Mouse (Mus musculus): ENCODE results near the gene Limch1. TPM values are rescaled to one million over a fixed set of nuclear protein-coding genes. Genes with fewer than 3 reads are reported as not detected.

The Limch1 gene
- 100 to 1,000 TPM; 210 to 274 TPM for total RNA-seq (2021)

GRCm38 (mm10) chr5:66745390-66745995 lies at the start of gene Limch1:
Gene Limch1 (plus strand): TSS chr5:66745827.
- DNase-seq (ENCODE audit: low spot score) = peak; percentile 66
- intact Hi-C loops (cut with DNase I) = loop anchor here (5.0 kb wide), 3 partner anchors 102 to 197 kb away; no protein-coding TSS in a partner anchor

DNA sequence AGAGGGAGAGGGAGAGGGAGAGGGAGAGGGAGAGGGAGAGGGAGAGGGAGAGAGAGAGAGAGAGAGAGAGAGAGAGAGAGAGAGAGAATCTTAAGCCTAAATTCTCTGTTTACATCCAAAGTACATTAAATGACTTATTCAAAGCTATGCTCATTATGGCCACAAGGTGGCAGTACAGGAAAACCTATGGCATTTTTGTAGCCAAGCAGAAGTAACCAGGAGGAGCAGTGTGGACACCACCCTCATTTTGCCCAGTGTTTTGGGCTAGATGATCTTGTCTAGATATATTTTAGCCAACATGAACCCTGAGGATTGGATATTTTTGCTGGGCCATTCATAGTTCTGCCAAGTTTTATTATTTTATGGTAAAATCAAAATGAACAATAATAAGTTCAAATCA lies 48.5 kb upstream of the Limch1 start:
- DNase-seq (ENCODE audit: low spot score) = no peak
- intact Hi-C loops (cut with DNase I) = loop anchor here (1.0 to 5.0 kb wide), 3 partner anchors 300 to 535 kb away; no protein-coding TSS in a partner anchor

- DNase-seq (ENCODE audit: low spot score) = no peak
- intact Hi-C loops (cut with DNase I) = loop anchor here (5.0 kb wide), 1 partner anchor 297 kb away; no protein-coding TSS in a partner anchor
Observed at GRCm38 (mm10) chr5:66699911-66700310, 45.7 kb upstream of the Limch1 start.

GRCm38 (mm10) chr5:66701951-66702350 lies 43.7 kb upstream of the Limch1 start:
- DNase-seq (ENCODE audit: low spot score) = no peak
- intact Hi-C loops (cut with DNase I) = no loop called here

DNA sequence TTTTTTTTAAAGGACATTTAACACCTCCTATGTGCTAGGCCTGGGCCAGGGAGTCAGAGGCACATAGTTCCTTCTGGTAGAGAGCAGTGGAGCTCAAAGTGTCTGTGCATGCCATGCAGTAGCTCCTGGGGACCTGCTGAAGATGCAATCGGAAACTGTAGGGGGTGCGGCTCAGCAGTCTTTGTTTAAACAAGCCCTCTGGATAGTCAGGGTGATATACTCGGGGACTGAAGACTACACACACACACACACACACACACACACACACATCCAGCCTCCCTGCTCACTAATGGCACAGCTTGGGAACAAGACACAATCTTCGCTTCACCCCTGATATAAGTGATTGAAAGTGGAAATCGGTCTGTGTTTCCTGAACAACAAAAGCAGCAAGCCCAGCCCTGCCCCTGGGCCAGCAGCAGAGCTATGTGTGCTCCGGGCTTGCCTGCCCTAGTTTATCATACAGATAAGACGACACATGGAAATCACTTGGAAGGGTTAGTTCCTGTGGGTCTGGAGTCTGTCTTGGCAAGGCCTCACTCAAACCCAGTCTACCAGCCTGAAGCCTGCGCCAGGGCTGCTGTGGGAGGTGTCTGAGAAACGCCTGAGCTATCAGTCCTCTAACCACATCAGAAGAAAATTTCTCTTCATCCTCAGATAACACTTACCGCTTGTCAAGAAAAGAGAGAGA lies 42.2 kb upstream of the Limch1 start:
- no peak for DNase-seq (ENCODE audit: low spot score)
- intact Hi-C loops (cut with DNase I) = no loop called here

DNA sequence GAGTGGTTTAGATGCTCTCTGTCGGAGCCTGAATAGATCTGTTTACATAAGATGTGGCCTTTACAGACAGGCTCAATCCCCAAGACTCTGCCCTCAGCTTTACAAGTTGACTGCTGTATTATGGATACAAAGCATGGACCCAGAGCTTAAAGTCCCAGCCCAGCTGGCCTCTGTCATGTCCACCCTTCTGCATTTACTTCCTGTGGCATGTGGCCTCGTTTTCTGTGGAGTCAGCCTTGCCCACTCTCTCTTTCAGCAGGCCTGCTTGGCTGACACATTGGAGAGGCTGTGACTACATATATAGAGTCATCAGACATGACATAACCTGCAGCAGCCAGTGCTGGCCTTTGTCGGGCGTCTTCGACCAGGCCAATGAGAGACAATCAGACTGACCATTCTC lies 37.8 kb upstream of the Limch1 start:
- DNase-seq (ENCODE audit: low spot score) = no peak
- intact Hi-C loops (cut with DNase I) = no loop called here

GRCm38 (mm10) chr5:66710445-66711019 lies 35.1 kb upstream of the Limch1 start:
- intact Hi-C loops (cut with DNase I) = loop anchor here (2.0 to 5.0 kb wide), 4 partner anchors 36 to 286 kb away; no protein-coding TSS in a partner anchor
- DNase-seq (ENCODE audit: low spot score) = no peak

DNA sequence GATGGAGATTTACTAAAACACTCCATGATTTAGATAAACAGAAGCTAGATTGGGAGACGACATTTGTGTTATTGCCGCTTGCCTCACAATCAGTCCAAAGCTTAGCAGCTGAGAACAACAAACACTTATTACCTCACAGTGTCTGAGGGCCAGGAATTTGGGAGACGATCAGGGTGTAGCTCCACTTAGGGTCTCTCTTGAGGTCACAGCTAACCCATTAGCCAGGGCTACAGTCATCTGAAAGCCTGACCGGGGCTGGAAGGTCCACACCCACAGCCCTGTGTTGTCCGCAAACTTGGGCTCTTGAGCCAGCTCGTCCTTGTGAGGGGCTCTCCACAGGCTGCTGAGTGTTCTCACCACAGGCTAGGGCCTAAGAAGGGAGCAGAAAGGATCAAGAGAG lies 32.8 kb upstream of the Limch1 start:
- intact Hi-C loops (cut with DNase I) = loop anchor here (5.0 kb wide), 2 partner anchors 140 to 204 kb away; no protein-coding TSS in a partner anchor
- peak; percentile 7 for DNase-seq (ENCODE audit: low spot score)

DNA sequence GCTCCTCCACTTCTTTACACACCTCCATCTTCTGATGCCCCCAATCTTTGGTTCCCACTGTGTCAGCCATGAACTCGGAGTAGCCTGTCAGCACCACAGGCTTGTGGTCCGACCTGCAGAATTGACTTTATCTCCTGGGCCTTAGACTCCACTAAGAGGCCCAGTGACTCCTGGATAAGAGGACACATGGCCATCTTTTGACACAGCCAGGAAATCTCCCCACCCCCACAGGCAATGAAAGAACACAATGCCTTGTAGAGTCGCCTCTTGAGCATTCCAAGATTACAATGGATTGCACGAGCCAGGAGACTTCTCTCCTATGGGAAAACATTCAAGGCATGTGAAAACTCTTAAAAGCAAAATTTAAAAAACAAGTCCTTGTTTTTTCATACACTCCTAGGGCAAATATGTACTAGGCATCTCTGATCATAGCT lies 30.1 kb upstream of the Limch1 start:
- DNase-seq (ENCODE audit: low spot score) = no peak
- intact Hi-C loops (cut with DNase I) = no loop called here

DNA sequence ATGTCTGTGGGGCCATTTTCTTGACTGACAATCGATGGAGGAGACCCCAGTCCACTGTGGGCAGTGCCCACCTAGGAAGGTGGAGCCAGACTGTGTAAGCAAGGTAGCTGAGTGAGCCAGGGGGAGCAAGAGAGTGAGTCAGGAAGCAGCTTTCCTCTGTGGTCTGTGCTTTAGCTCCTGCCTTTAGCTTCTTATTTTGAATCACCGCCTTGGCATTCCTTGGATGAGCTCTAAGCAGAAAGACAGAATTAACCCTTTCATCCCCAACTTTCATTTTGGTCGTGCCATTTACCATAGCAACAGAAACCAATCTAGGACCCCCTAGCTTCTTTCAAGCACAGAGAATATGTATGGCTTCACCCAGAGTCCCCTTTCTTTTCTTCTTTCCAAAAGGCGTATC lies 27.7 kb upstream of the Limch1 start:
- no peak for DNase-seq (ENCODE audit: low spot score)
- intact Hi-C loops (cut with DNase I) = no loop called here

- intact Hi-C loops (cut with DNase I) = no loop called here
- no peak for DNase-seq (ENCODE audit: low spot score)
Observed at GRCm38 (mm10) chr5:66718413-66718812, 27.2 kb upstream of the Limch1 start.

GRCm38 (mm10) chr5:66718880-66719279 lies 26.7 kb upstream of the Limch1 start:
- DNase-seq (ENCODE audit: low spot score) = no peak
- intact Hi-C loops (cut with DNase I) = no loop called here

DNA sequence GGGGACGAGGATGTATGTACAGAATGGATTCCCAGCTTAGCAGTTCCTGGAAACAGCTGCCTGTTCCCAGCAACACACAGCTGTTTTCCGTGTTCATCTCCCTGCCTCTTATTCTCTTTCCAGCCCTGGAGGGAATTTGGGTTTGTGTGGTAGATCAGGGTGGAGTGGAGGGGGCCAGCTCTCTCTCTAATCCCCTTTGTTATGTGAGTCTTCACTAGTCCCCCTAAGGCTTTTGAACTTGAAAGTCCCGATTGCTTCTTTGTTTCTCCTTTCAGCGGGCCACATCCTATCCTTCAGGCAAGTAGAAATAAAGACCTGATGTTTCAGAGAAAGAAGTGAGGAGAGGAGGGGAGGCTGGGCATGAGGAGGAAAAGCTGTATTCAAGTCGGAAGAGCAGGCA lies 24.7 kb upstream of the Limch1 start:
- intact Hi-C loops (cut with DNase I) = no loop called here
- DNase-seq (ENCODE audit: low spot score) = no peak

DNA sequence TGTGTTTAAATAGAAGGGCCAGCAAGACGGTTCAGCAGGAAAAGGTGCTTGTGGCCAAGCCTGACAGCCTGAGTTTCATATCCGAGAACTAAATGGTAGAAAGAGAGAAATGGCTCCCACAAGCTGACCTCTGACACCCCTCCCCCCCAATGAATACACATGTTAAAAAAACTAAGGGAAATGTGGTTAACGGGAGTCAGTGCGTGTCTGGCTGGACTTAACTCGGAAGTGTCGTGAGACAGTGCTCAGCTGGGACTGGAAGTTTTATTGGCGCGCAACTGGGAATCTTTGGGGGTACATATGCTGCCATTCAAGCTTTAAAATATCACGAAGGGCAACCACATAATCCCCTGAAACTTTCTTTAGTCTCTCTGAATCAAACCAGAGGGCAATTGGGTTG lies 23.0 kb upstream of the Limch1 start:
- intact Hi-C loops (cut with DNase I) = no loop called here
- no peak for DNase-seq (ENCODE audit: low spot score)

- intact Hi-C loops (cut with DNase I) = no loop called here
- DNase-seq (ENCODE audit: low spot score) = no peak
Observed at GRCm38 (mm10) chr5:66723037-66723436, 22.6 kb upstream of the Limch1 start.

DNA sequence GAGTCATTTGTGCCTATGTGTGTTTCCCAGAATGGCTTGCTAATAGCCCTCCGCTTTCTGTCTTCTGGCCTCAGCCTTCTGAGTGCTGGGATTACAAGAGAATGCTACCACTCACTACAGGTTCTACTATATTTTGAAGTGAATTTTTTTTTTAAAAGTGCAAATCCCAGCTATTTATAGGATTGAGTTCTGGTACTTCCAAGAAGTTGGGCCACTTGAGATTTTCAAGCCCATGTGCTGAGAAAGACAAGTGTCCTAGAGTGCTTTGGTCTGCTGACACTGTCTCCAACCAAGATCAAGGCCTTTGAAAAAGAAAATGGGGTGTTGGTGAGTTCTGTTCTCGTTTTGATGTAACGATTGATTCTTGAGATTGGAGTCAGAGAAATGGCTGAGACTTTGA lies 22.0 kb upstream of the Limch1 start:
- no peak for DNase-seq (ENCODE audit: low spot score)
- intact Hi-C loops (cut with DNase I) = no loop called here

DNA sequence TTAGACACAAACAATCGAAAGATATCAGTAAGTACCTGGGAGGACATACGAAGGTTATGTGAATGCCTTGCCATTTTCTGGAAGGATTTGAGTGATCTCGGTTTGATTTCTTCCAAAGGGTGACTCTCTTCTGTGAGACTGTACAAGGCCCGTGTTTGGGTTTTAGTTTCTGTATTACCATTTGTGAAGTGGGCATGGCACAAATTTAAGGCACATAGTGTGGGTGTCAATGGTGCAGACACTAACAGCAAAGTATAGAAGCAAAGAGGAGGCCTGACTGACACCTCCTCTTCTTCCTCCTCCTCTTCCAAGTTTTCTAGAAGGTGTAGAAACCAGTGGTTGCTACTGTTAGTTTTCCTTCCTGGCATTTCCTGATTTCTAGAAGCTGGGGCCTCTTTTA lies 16.3 kb upstream of the Limch1 start:
- no peak for DNase-seq (ENCODE audit: low spot score)
- intact Hi-C loops (cut with DNase I) = no loop called here

DNA sequence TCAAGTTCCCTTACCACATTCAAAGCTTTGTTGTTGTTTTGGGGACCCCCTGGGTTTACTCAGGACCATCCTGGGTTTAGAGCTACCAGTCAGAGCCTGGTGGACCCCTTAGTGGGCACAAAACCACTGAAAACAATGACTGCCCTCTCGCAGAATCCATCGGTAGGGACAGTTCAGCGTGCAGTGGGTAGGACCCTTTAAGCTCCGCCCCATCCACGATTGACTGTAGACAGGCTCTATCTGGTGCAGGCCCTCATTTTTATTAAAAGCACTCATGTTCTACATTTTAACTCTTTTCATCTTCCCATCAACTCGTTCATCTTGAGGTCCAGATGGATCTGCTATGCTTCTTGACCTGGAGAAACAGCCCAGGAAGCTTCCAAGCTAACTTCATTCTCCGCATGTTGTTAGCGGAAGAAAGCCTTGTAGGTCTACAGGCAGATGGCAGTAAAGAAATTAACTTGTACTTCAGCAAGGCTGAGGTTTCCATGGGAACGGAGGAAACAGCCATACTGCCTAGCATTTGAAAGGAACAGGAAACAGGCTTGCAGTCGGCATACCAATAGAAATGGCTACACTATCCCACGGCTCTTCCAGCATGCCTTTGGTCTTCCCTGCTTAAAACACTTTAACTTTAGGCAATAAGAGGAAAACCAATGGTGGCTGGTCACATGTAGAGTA lies 14.9 kb upstream of the Limch1 start:
- DNase-seq (ENCODE audit: low spot score) = no peak
- intact Hi-C loops (cut with DNase I) = no loop called here

DNA sequence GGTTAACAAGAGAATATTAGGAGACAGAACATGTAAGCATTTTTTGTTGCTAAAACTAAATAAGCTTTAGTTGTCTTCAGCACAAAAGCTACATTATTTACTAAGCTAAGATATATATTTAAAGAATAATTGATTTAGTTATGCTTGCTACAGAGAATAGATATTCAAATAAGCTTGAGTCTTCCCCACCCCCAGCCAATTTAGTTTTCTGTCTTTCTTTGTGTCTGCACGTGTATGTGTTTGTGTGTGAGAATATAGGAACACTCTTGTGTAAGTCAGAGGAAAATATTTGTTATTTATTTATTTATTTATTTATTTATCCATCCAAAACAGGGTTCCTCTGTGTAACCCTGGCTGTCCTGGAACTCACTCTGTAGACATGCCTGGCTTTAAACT lies 14.3 kb upstream of the Limch1 start:
- no peak for DNase-seq (ENCODE audit: low spot score)
- intact Hi-C loops (cut with DNase I) = no loop called here

DNA sequence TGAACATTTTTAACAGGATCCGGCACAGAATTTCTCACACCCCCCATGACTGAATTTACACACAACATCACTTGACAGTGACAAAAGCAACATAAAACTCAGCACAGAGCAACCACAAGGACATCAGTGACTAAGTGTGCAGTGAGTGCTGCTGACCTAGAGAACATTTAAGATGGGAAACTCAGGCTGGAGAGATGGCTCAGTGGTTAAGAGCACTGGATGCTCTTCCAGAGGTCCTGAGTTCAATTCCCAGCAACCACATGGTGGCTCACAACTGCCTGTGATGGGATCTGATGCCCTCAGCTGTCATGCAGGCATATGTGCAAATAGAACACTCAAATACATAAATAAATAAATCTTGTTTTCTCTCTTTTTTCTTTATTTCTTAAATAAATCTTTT lies 12.1 kb upstream of the Limch1 start:
- no peak for DNase-seq (ENCODE audit: low spot score)
- intact Hi-C loops (cut with DNase I) = no loop called here

GRCm38 (mm10) chr5:66739376-66739775 lies 6.3 kb upstream of the Limch1 start:
- intact Hi-C loops (cut with DNase I) = no loop called here
- DNase-seq (ENCODE audit: low spot score) = no peak
